Mouse (Mus musculus) intestine, embryonic 15.5 days (tissue): ENCODE measurements around the gene Ndufs2. TPM values are rescaled to one million over a fixed set of nuclear protein-coding genes. Genes with fewer than 3 reads are reported as not detected.

ENCODE experiments used
- ATAC-seq: fragments of 200-750 bp; cut with Nextera tagmentation; 2 replicates; pipeline ENCODE4 v1.8.0; 2017; ENCODE audit warnings: moderate TSS enrichment, moderate library complexity
- H3K27ac ChIP-seq: fragments of 300-500 bp; sonication (generic); 2 replicates; pipeline ENCODE4 v1.5.1; 2015; ENCODE audit warnings: mild to moderate bottlenecking, inconsistent platforms
- H3K27me3 ChIP-seq: fragments of 300-500 bp; sonication (generic); replicated peaks from 2 replicates; pipeline ENCODE4 v1.6.1; 2015; ENCODE audit warnings: inconsistent platforms
- H3K36me3 ChIP-seq: fragments of 300-500 bp; sonication (generic); 2 replicates; pipeline ENCODE4 v1.6.1; 2015; ENCODE audit warnings: inconsistent platforms
- H3K4me1 ChIP-seq: fragments of 300-500 bp; sonication (generic); replicated peaks from 2 replicates; pipeline ENCODE4 v1.6.1; 2015; ENCODE audit warnings: inconsistent platforms
- H3K4me2 ChIP-seq: fragments of 300-500 bp; sonication (generic); replicated peaks from 2 replicates; pipeline ENCODE4 v1.6.1; 2015; ENCODE audit warnings: mild to moderate bottlenecking, inconsistent platforms
- H3K4me3 ChIP-seq: fragments of 300-500 bp; sonication (generic); replicated peaks from 2 replicates; pipeline ENCODE4 v1.5.1; 2015; ENCODE audit warnings: inconsistent platforms
- H3K9ac ChIP-seq: fragments of 300-500 bp; sonication (generic); 2 replicates; pipeline ENCODE4 v1.6.1; 2015; ENCODE audit warnings: inconsistent platforms
- H3K9me3 ChIP-seq: fragments of 300-500 bp; sonication (generic); 2 replicates; pipeline ENCODE4 v1.6.1; 2016; ENCODE audit warnings: inconsistent platforms
- WGBS: fragments of 180-500 bp; shearing (Covaris S2); methylation state at CpG from one replicate; pipeline ENCODE4 v1.1.7; 2015; 5-methylcytosine and 5-hydroxymethylcytosine counted together
- polyA plus RNA-seq: library from polyadenylated mRNA; unstranded; fragments of >200 nt; fragmentation: Nextera tagmentation; extraction: Ambion mirVana; gene quantifications from 2 replicates; pipeline ENCODE4 v1.2.1, GENCODE M21; 2015

Gene Ndufs2
- polyA plus RNA-seq, 1 experiment from 2014 or later = 304 TPM

- Histone ChIP-seq H3K36me3 (no peaks in the 10 kb centered on the region), H3K4me2 (no peak overlapping the region), H3K27me3 (no peaks in the 10 kb centered on the region), H3K9ac (no peak overlapping the region), H3K4me3 (no peak overlapping the region), H3K27ac (no peak overlapping the region), H3K9me3 (no peaks in the 10 kb centered on the region), H3K4me1 (peaks cover 26% of the 10 kb centered on the region)
- 63% methylated on average over 8 of the region's 8 CpGs for WGBS
- ATAC-seq = no peak
Measured at GRCm38 (mm10) chr1:171185655-171186054, 65.5 kb downstream of the Ndufs2 start.

Other genes starting within 250 kb of the Ndufs2 start
- gene Fcgr4, start 232.5 kb downstream of the Ndufs2 start, polyA plus RNA-seq = 1.7 and 1.8 TPM in 2 replicates
- gene Fcgr3, start 186.5 kb downstream of the Ndufs2 start, polyA plus RNA-seq = 14.0 and 14.7 TPM in 2 replicates
- 1.7 and 1.8 TPM in 2 replicates for gene Cfap126, start 137.5 kb downstream of the Ndufs2 start, polyA plus RNA-seq
- gene Sdhc, start 100.8 kb downstream of the Ndufs2 start, polyA plus RNA-seq = 360 and 387 TPM in 2 replicates
- 1.1 and 1.3 TPM in 2 replicates for gene Mpz, start 100.7 kb downstream of the Ndufs2 start, polyA plus RNA-seq
- 16.4 and 18.5 TPM in 2 replicates for gene Pcp4l1, start 55.1 kb downstream of the Ndufs2 start, polyA plus RNA-seq
- 9.2 and 10.5 TPM in 2 replicates for gene Nr1i3, start 37.4 kb downstream of the Ndufs2 start, polyA plus RNA-seq
- gene Tomm40l, start 28.9 kb downstream of the Ndufs2 start, polyA plus RNA-seq = 31.4 and 32.0 TPM in 2 replicates
- gene Apoa2, start 26.3 kb downstream of the Ndufs2 start, polyA plus RNA-seq = 84.7 and 123 TPM in 2 replicates
- 51.5 and 54.5 TPM in 2 replicates for gene Fcer1g, start 17.0 kb downstream of the Ndufs2 start, polyA plus RNA-seq
- 6.3 and 6.8 TPM in 2 replicates for gene Adamts4, start 967 bp downstream of the Ndufs2 start, polyA plus RNA-seq
- gene B4galt3, start 18.9 kb upstream of the Ndufs2 start, polyA plus RNA-seq = 54.2 and 54.5 TPM in 2 replicates
- 38.7 and 40.9 TPM in 2 replicates for gene Ppox, start 29.8 kb upstream of the Ndufs2 start, polyA plus RNA-seq
- gene Usp21, start 36.6 kb upstream of the Ndufs2 start, polyA plus RNA-seq = 56.0 and 57.2 TPM in 2 replicates
- gene Ufc1, start 43.6 kb upstream of the Ndufs2 start, polyA plus RNA-seq = 103 and 108 TPM in 2 replicates
- 40.6 and 44.5 TPM in 2 replicates for gene Dedd, start 77.8 kb upstream of the Ndufs2 start, polyA plus RNA-seq
- gene Nit1, start 94.3 kb upstream of the Ndufs2 start, polyA plus RNA-seq = 43.3 and 47.6 TPM in 2 replicates
- gene Pfdn2, start 94.3 kb upstream of the Ndufs2 start, polyA plus RNA-seq = 96.9 and 104 TPM in 2 replicates
- 0.94 and 1.0 TPM in 2 replicates for gene Klhdc9, start 109.4 kb upstream of the Ndufs2 start, polyA plus RNA-seq
- gene Nectin4, start 118.7 kb upstream of the Ndufs2 start, polyA plus RNA-seq = 3.7 and 3.8 TPM in 2 replicates
- 2.2 and 2.4 TPM in 2 replicates for gene Arhgap30, start 137.6 kb upstream of the Ndufs2 start, polyA plus RNA-seq
- 62.1 and 62.5 TPM in 2 replicates for gene Usf1, start 159.9 kb upstream of the Ndufs2 start, polyA plus RNA-seq
- gene Tstd1, start 167.5 kb upstream of the Ndufs2 start, polyA plus RNA-seq = 3.3 and 3.8 TPM in 2 replicates
- gene F11r, start 186.1 kb upstream of the Ndufs2 start, polyA plus RNA-seq = 88.1 and 100 TPM in 2 replicates